Mouse (Mus musculus) thymus, postnatal 4 days (tissue): ENCODE measurements around the gene Crtc1.

Experiments
- DNase-seq: peaks from one replicate; pipeline ENCODE4 v3.0.0; 2021

Gene Crtc1

GRCm38 (mm10) chr8:70461765-70462515 is 22.6 kb upstream of the Crtc1 start:
- no peak for DNase-seq

- no peak for DNase-seq
Measured at GRCm38 (mm10) chr8:70460606-70461005, 21.2 kb upstream of the Crtc1 start.

GRCm38 (mm10) chr8:70460199-70460598 is 20.8 kb upstream of the Crtc1 start:
- DNase-seq = no peak

DNA sequence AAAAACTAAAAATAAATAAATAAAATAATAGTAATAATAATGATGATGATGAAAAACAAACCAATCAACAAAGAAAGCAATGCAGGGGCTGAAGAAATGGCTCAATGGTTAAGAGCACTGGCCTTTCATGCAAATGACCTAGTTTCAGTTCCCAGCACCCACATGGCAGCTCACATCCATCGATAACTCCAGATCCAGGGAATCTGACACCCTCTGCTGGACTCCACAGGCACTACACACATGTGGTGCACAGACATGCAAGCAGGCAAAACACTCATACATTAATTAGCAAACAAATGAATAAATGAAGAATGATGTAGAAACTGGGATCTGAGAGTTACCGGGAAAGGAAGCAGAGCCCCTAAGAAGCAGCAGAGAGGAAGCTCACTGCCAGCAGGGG is 20.3 kb upstream of the Crtc1 start:
- DNase-seq = no peak

DNA sequence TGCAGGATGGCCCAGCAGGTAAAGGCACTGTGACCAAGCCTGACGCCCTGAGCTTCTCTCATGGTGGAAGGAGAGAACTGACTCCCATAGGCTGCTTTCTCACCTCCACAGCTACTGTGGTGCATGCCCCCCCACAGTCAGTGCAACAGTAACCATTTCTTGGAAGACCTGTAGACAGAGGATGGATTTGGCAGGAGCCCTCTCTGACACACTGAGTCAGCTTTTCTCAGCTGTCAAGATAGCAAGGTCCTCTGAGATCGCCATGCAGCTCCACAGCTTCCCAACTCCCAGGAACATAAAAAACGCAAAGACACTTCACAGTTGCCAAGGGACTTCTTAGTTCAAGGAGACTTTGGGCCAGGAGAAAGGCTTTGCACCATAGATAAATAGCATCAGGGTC is 19.1 kb upstream of the Crtc1 start:
- no peak for DNase-seq

DNA sequence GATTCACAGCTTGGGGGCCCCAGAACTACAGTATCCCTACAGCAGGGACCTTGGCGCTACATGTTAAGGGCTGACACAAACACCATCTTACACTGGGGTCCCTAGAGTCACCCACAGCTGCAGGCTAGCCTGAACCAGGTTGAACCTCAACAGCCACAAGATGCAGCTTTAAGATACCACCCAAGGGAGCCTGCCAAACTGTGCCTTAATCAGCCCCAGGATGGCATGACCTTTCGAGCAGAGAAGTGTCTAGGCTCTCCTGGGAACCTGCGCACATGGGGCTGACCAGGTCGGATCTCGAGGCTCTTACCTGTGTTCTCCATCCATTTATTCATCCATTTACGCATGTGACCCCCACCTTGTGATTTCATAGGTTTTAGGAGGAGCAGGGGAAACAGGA is 18.5 kb upstream of the Crtc1 start:
- DNase-seq = no peak

DNA sequence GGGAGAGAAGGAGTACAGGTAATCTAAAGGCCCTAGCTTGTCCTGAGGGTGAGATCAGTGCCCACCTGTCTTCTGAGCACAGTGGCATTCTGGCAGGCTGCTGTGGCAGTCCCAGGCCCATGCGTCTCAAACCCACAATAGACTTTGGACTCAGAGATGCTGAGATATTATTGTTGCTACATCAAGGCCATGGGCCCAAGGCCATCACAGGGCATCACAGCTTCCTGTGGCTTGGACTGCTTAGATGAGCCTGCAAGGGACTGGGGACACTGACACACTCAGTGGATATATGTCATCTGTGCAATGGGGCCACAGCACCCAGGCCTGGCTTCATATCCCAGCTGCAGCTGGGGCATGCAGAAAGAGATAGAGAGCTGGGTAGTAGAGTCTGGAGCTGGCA is 17.6 kb upstream of the Crtc1 start:
- DNase-seq = no peak

DNA sequence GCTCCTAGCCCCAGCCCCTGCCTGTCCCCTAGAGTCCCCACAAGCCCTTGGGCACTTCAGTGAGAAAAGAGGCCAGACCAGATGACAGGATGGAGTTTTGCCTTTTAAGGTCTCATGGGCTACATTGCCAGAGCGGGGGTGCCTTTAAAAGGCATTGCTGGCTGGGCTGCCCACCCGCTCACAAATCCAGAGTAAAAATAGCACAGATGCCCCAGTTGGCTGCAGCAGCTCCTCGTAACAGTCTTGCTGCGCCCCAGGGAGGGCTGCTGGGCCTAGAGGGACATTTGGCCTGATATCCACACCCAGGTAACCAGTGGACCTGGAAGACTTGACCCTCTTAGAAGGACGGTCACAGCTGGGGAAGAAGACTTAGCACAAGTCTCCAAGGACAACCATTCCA is 14.5 kb upstream of the Crtc1 start:
- DNase-seq = no peak

- no peak for DNase-seq
Measured at GRCm38 (mm10) chr8:70452196-70452966, 13.0 kb upstream of the Crtc1 start.

DNA sequence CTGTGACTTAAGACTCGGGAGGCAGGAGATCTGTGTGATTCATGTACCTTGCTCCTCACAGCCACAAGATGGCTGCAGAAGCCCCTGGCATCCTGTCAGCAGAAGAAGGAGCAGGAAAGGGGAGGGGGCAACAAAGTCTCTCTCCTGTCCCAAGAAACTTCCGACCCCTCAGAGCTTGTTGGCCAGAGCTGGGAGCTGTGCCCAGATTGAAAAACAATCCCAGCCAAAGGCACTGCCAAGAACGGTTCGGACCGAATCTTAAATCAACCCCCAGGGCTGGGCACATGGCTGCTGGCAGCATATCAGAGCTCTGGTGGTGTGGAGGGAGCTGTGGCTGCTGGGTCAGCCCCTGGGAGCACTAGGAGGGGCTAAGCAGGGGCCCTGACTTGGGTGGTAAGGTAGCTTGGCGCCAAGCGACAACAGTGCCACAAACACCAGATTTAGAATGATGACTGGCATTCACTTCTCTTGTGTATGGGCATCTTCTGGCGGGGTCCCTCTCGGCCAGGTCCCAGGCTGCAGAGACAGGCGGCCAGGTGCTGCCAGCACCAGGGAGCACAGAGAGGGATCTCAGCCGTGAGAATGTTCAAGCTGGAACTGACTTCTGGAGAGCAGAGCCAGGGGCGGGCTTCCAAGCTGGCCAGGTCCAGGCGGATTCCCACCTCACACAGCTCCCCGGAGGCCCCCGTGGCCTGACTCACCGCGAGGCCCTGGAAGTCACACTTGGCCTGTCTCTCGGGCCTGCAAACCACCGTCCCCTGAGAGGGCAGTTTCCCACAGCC is 8.5 kb upstream of the Crtc1 start:
- DNase-seq = no peak

- no peak for DNase-seq
Measured at GRCm38 (mm10) chr8:70445988-70446387, 6.6 kb upstream of the Crtc1 start.

- no peak for DNase-seq
Measured at GRCm38 (mm10) chr8:70443326-70443725, 3.9 kb upstream of the Crtc1 start.

DNA sequence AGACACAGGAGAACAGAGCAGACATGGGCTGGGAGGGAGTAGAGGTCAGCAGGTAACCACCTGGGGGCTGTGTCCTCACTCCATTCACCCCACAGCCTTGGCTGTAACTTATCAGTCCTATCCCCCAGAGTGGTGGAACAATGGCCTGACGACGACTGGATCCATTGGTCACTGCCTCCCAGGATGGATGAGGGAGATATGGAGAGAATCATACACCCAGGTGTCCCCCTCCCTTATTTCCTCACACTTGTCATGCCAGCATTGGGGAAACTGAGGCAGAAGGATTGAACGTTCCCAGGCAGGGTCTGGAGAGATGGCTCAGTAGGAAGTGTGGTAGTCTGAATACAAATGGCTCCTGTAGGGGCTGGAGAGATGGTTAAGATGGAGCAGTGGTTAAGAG is 2.2 kb upstream of the Crtc1 start:
- no peak for DNase-seq

- DNase-seq = no peak
Measured at GRCm38 (mm10) chr8:70440246-70440645, 867 bp upstream of the Crtc1 start.

DNA sequence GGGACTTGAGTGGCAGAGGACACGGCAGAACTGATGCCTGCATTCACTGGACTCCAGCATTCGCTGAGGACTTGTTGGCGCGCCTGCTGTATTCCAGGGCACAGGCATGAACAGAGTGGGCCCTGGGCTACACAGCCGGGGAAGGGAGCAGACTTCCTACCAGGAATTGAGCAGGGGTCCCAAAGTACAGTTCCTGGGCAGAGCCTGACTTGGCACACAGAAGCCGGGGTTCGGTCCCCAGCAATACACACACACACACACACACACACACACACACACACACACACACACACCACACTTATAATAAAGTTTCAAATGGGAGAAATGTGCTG is 435 bp upstream of the Crtc1 start:
- no peak for DNase-seq

- no peak for DNase-seq
Measured at GRCm38 (mm10) chr8:70438423-70438822, 956 bp downstream of the Crtc1 start.

GRCm38 (mm10) chr8:70435156-70435555 is 4.2 kb downstream of the Crtc1 start:
- DNase-seq = no peak

DNA sequence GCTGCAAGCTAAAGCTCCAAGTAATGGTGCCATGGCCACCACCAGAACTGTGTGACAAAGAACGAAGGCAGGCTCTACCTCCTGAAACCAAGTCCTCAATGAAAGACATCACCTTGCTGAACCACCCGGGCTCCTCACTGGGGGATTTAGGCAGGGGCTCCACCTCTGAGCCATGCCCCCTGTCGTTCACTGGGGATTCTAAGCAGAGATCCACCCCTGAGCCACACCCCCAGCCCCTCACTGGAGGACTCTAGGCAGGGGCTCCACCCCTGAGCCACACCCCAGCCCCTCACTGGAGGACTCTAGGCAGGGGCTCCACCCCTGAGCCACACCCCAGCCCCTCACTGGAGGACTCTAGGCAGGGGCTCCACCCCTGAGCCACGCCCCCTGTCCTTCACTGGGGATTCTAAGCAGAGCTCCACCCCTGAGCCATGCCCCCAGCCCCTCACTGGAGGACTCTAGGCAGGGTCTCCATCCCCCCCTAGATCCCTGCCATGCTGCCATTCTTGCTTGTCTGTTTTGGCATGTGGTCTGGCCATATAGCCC is 6.3 kb downstream of the Crtc1 start:
- DNase-seq = no peak

- DNase-seq = no peak
Measured at GRCm38 (mm10) chr8:70431213-70431612, 8.2 kb downstream of the Crtc1 start.

DNA sequence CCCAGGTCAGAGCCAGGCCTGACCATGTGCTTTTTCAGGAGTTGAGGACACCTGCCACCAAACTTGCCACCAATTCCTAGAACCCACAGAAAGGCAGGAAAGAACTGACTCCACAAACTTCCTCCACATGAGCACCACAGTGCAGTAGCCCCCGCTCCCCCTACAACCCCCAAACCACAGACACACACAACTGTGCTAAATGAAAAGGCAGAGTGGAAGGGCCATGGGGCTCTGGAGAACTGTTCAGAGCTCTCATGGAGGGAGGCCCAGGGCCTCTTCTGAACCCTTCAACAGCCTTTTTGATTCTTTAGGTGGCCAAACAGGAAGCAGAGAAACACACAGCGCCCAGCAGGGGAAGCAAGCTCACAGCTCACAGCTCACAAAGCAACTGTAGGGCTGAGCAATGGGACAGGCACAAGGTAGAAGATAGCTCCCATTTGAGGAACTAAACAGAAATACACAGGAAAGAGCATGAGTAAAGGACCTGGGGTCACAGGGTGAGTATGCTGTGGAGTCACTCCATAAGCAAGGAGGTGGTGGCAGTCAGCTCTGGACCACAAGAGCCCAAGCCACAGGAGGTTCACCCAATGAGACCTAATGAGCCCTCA is 13.0 kb downstream of the Crtc1 start:
- DNase-seq = peak; percentile 46

- no peak for DNase-seq
Measured at GRCm38 (mm10) chr8:70422722-70423121, 16.7 kb downstream of the Crtc1 start.

GRCm38 (mm10) chr8:70421349-70422104 is 17.9 kb downstream of the Crtc1 start:
- DNase-seq = no peak
